Comparison of ENCODE assay signal across 9 mouse cellular contexts in the genomic region with DNA sequence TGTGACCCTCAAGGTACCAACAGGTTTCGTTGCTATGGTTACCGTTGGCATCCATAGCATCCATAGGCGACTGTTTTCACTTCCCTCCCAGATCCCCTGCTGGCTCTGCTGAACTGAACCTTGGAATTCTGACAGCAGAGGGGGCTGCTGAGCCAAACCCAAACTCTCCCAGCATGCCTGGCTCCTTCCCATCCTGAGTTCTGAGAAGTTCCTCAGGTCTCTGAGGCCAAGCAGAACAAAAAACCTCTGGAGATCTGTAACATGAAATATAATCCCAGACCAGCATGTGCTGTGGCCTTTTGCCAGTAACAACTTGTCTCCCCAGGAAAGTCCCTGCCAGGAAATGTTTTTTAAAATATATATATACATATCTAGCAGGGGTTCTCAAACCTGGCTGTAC. TPM values are rescaled to one million over a fixed set of nuclear protein-coding genes. Genes with fewer than 3 reads are reported as not detected.
A peak's percentile ranks its signal among the peaks of the same experiment; 100 is the strongest.
DNase-seq lines count a peak whose midpoint lies in the region; ATAC-seq and TF ChIP-seq lines count a peak whose summit lies in the region.
"Had no signal": no experiment of that assay in that cellular context is flagged by ENCODE, and none has a peak within 500 bp of the region (broad histone marks: within the 10 kb centered on the region; RNA-seq: fewer than 3 reads in every experiment).

No protein-coding gene starts in this region.

- DNase-seq in hindbrain, embryonic 14.5 days (ENCODE audit: low spot score): peak; percentile 42
- DNase-seq in cerebellum, postnatal 25 days: peak; percentile 17 to 36
- peak; percentile 29 to 75 for DNase-seq in gastrocnemius, postnatal 4 days (ENCODE audit: low spot score in 2 of 2)
- DNase-seq in kidney, postnatal 0 days (ENCODE audit: low spot score): peak; percentile 84
- DNase-seq in liver, embryonic 11.5 days (ENCODE audit: low spot score): peak; percentile 65
- peak; percentile 69 for DNase-seq in ovary, postnatal 36 days (ENCODE audit: low spot score)
- peak; percentile 71 for DNase-seq in thymus, postnatal 25 days

- no peaks in the 10 kb centered on the region for H3K27me3 ChIP-seq in hindbrain, embryonic 14.5 days (ENCODE audit: control insufficient read depth, insufficient read depth, low read length)
- no peaks in the 10 kb centered on the region for H3K27me3 ChIP-seq in hindbrain, embryonic 13.5 days
- no peaks in the 10 kb centered on the region for H3K27me3 ChIP-seq in kidney, postnatal 0 days (ENCODE audit: insufficient read depth, low read length)
- no peaks in the 10 kb centered on the region for H3K27me3 ChIP-seq in liver, embryonic 11.5 days (replicated peaks; ENCODE audit: control insufficient read depth, insufficient read depth, low read length)

- ATAC-seq in hindbrain, embryonic 14.5 days (ENCODE audit: low FRiP score): no peak
- ATAC-seq in hindbrain, embryonic 13.5 days (ENCODE audit: low FRiP score): no peak
- no peak for ATAC-seq in kidney, postnatal 0 days (replicated peaks; ENCODE audit: low FRiP score, low read depth)
- ATAC-seq in liver, embryonic 11.5 days (replicated peaks; ENCODE audit: low FRiP score): peak; percentile 68

- no peaks in the 10 kb centered on the region for H3K9me3 ChIP-seq in hindbrain, embryonic 14.5 days (ENCODE audit: control insufficient read depth, low read length)
- no peaks in the 10 kb centered on the region for H3K9me3 ChIP-seq in hindbrain, embryonic 13.5 days
- no peaks in the 10 kb centered on the region for H3K9me3 ChIP-seq in kidney, postnatal 0 days (replicated peaks; ENCODE audit: low read length)
- H3K9me3 ChIP-seq in liver, embryonic 11.5 days (ENCODE audit: control insufficient read depth, low read length): no peaks in the 10 kb centered on the region

- no peak overlapping the region for H3K4me3 ChIP-seq in hindbrain, embryonic 14.5 days (replicated peaks; ENCODE audit: low read length)
- H3K4me3 ChIP-seq in hindbrain, embryonic 13.5 days: no peak overlapping the region
- H3K4me3 ChIP-seq in kidney, postnatal 0 days (replicated peaks; ENCODE audit: low read depth, low read length): no peak overlapping the region
- no peak overlapping the region for H3K4me3 ChIP-seq in liver, embryonic 11.5 days (ENCODE audit: low read depth, low read length)
- H3K4me3 ChIP-seq: erythroblast, embryonic 14.5 days had no signal

- no peaks in the 10 kb centered on the region for H3K4me1 ChIP-seq in hindbrain, embryonic 14.5 days (replicated peaks; ENCODE audit: control insufficient read depth, insufficient read depth, low read length)
- peaks cover 7% of the 10 kb centered on the region; the same call in 1 of the 2 replicates for H3K4me1 ChIP-seq in hindbrain, embryonic 13.5 days (replicated peaks)
- peaks cover 7% of the 10 kb centered on the region; the same call in 1 of the 2 replicates for H3K4me1 ChIP-seq in kidney, postnatal 0 days (replicated peaks; ENCODE audit: insufficient read depth, low read length)
- peaks cover 13% of the 10 kb centered on the region for H3K4me1 ChIP-seq in liver, embryonic 11.5 days (replicated peaks; ENCODE audit: control insufficient read depth, insufficient read depth, low read length)

- no peak overlapping the region for H3K9ac ChIP-seq in hindbrain, embryonic 14.5 days
- H3K9ac ChIP-seq in hindbrain, embryonic 13.5 days: no peak overlapping the region
- no peak overlapping the region for H3K9ac ChIP-seq in kidney, postnatal 0 days (ENCODE audit: low read depth, low read length)
- no peak overlapping the region for H3K9ac ChIP-seq in liver, embryonic 11.5 days (ENCODE audit: low read depth, low read length)

- WGBS in hindbrain, embryonic 14.5 days: 15% methylated on average over 3 of the region's 3 CpGs
- WGBS in hindbrain, embryonic 13.5 days: 11% methylated on average over 3 of the region's 3 CpGs
- 8% methylated on average over 3 of the region's 3 CpGs for WGBS in kidney, postnatal 0 days
- 11% methylated on average over 3 of the region's 3 CpGs for WGBS in liver, embryonic 11.5 days

- TF ChIP-seq CTCF in kidney, postnatal 0 days (IDR thresholded peaks at IDR 0.05; ENCODE audit: low read depth): peak; percentile 84

- no peak overlapping the region for H3K4me2 ChIP-seq in hindbrain, embryonic 14.5 days (replicated peaks)
- no peak overlapping the region for H3K4me2 ChIP-seq in hindbrain, embryonic 13.5 days
- no peak overlapping the region for H3K4me2 ChIP-seq in kidney, postnatal 0 days (ENCODE audit: low read length)
- H3K4me2 ChIP-seq in liver, embryonic 11.5 days: no peak overlapping the region

- H3K36me3 ChIP-seq in hindbrain, embryonic 14.5 days (replicated peaks; ENCODE audit: control insufficient read depth, insufficient read depth): no peaks in the 10 kb centered on the region
- H3K36me3 ChIP-seq in hindbrain, embryonic 13.5 days: no peaks in the 10 kb centered on the region
- no peaks in the 10 kb centered on the region for H3K36me3 ChIP-seq in kidney, postnatal 0 days (ENCODE audit: insufficient read depth, low read length)
- no peaks in the 10 kb centered on the region for H3K36me3 ChIP-seq in liver, embryonic 11.5 days (ENCODE audit: control insufficient read depth, insufficient read depth, low read length)

- no peak overlapping the region for H3K27ac ChIP-seq in hindbrain, embryonic 14.5 days
- no peak overlapping the region for H3K27ac ChIP-seq in hindbrain, embryonic 13.5 days
- no peak overlapping the region for H3K27ac ChIP-seq in kidney, postnatal 0 days
- H3K27ac ChIP-seq in liver, embryonic 11.5 days (ENCODE audit: low read depth, low read length): no peak overlapping the region

RNA-seq across cellular contexts. Expression of a gene that starts 56.1 kb away (rescaled TPM):
- 39.0 and 45.4 TPM in 2 replicates for polyA plus RNA-seq in hindbrain, embryonic 14.5 days (2014; fragmentation: Nextera tagmentation; extraction: Ambion mirVana)
- polyA plus RNA-seq in hindbrain, embryonic 13.5 days (2015; fragmentation: Nextera tagmentation; extraction: Ambion mirVana): 48.1 and 48.9 TPM in 2 replicates
- 10 to 100 TPM; 64.9 to 69.6 TPM for total RNA-seq in gastrocnemius, postnatal 4 days (2021)
- 88.4 and 90.3 TPM in 2 replicates for polyA plus RNA-seq in kidney, postnatal 0 days (2015; fragmentation: Nextera tagmentation; extraction: Ambion mirVana)
- 102 and 113 TPM in 2 replicates for polyA plus RNA-seq in liver, embryonic 11.5 days (2014; fragmentation: Nextera tagmentation; extraction: Ambion mirVana)

Comparison
In these comparisons a context has a peak if more than half of its experiments do, and no peak if none do; other contexts are left out.
1. DNase-seq: peak in every context shown above with its lines; median percentile 84 in kidney, postnatal 0 days; 71 in thymus, postnatal 25 days; 69 in ovary, postnatal 36 days; 65 in liver, embryonic 11.5 days; 52 in gastrocnemius, postnatal 4 days; 42 in hindbrain, embryonic 14.5 days; 26 in cerebellum, postnatal 25 days.